Mouse (Mus musculus) heart, adult 2 months (tissue): ENCODE data around the gene Olfr1358.

Experiments
- CTCF ChIP-seq: fragments of 200-600 bp; IDR thresholded peaks from 2 replicates; pipeline ENCODE4 v1.8.1; 2022; ENCODE audit warnings: antibody characterized with exemption, mild to moderate bottlenecking, moderate library complexity
- POLR2A ChIP-seq: fragments of 200-500 bp; IDR thresholded peaks from 2 replicates; pipeline ENCODE4 v1.6.1; 2011; ENCODE audit warnings: mild to moderate bottlenecking, low read depth, low read length, control low read depth; ENCODE audit not compliant: insufficient read depth

GRCm38 (mm10) chr10:78481928-78482499 lies 35.2 kb upstream of the Olfr1358 start:
- peak; percentile 22 for TF ChIP-seq CTCF
- 0 out of 2 replicates have a peak, but pooled peaks have one; percentile 19 for TF ChIP-seq POLR2A
